Mouse (Mus musculus): Measurements from ENCODE around the gene Il6ra.

Il6ra gene

GRCm38 (mm10) chr3:89853752-89854151, 59.2 kb downstream of the Il6ra start:
- no peak for DNase-seq (ENCODE audit: low read depth, low spot score)

GRCm38 (mm10) chr3:89848083-89848482, 64.9 kb downstream of the Il6ra start:
- DNase-seq (ENCODE audit: low read depth, low spot score): no peak

- DNase-seq (ENCODE audit: low read depth, low spot score): no peak
Measured at GRCm38 (mm10) chr3:89847596-89847995, 65.4 kb downstream of the Il6ra start.

- no peak for DNase-seq (ENCODE audit: low read depth, low spot score)
Measured at GRCm38 (mm10) chr3:89847126-89847525, 65.9 kb downstream of the Il6ra start.

- DNase-seq (ENCODE audit: low read depth, low spot score): no peak
Measured at GRCm38 (mm10) chr3:89845814-89846213, 67.2 kb downstream of the Il6ra start.

GRCm38 (mm10) chr3:89843148-89843547, 69.8 kb downstream of the Il6ra start:
- peak; percentile 44 for DNase-seq (ENCODE audit: low read depth, low spot score)

- peak; percentile 66 for DNase-seq (ENCODE audit: low read depth, low spot score)
Measured at GRCm38 (mm10) chr3:89842258-89842657, 70.7 kb downstream of the Il6ra start.

- DNase-seq (ENCODE audit: low read depth, low spot score): no peak
Measured at GRCm38 (mm10) chr3:89835362-89835761, 77.6 kb downstream of the Il6ra start.

GRCm38 (mm10) chr3:89830815-89831591, 82.0 kb downstream of the Il6ra start, which contains the start of gene She:
Gene She (plus strand): TSS chr3:89831370.
- DNase-seq (ENCODE audit: low read depth, low spot score): no peak

GRCm38 (mm10) chr3:89826295-89826694, 86.7 kb downstream of the Il6ra start:
- DNase-seq (ENCODE audit: low read depth, low spot score): no peak

GRCm38 (mm10) chr3:89823594-89823993, 89.4 kb downstream of the Il6ra start:
- DNase-seq (ENCODE audit: low read depth, low spot score): peak; percentile 27

GRCm38 (mm10) chr3:89821548-89822480, 91.2 kb downstream of the Il6ra start:
- DNase-seq (ENCODE audit: low read depth, low spot score): no peak

GRCm38 (mm10) chr3:89821096-89821513, 91.9 kb downstream of the Il6ra start:
- peak; percentile 64 for DNase-seq (ENCODE audit: low read depth, low spot score)

- DNase-seq (ENCODE audit: low read depth, low spot score): no peak
Measured at GRCm38 (mm10) chr3:89820311-89821095, 92.5 kb downstream of the Il6ra start.

- peak; percentile 53 for DNase-seq (ENCODE audit: low read depth, low spot score)
Measured at GRCm38 (mm10) chr3:89819897-89820296, 93.1 kb downstream of the Il6ra start.

GRCm38 (mm10) chr3:89818605-89819004, 94.4 kb downstream of the Il6ra start:
- no peak for DNase-seq (ENCODE audit: low read depth, low spot score)

GRCm38 (mm10) chr3:89817056-89817455, 95.9 kb downstream of the Il6ra start:
- DNase-seq (ENCODE audit: low read depth, low spot score): peak; percentile 49

Data from CD4-positive helper T cell, adult 2 months (primary cell).